ENCODE assay signal across 13 mouse cellular contexts in the genomic region with DNA sequence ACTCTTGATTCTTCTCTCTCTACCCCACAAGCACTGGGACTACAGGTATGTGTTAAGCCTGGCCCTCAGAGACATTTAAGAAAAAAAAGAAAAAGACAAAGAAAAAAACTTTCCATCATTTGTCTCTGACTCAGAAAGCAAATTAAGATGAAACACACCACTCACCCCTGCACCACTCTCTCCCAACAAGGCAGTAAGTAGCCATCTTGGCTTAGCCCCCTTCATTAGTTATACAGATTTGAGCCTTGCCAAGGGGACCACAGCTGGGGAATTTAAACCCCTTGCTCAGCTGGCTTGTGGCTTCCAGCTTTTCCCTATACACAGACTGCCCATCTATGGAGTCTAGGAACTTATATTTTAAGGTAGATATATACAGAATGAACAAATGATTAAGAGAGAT. TPM values are rescaled to one million over a fixed set of nuclear protein-coding genes. Genes with fewer than 3 reads are reported as not detected.
DNase-seq lines count a peak whose midpoint lies in the region; ATAC-seq and TF ChIP-seq lines count a peak whose summit lies in the region.
"Had no signal": no experiment of that assay in that cellular context is flagged by ENCODE, and none has a peak within 500 bp of the region (broad histone marks: within the 10 kb centered on the region; RNA-seq: fewer than 3 reads in every experiment).

No protein-coding gene starts in this region.

- H3K4me1 ChIP-seq in heart, embryonic 13.5 days, result peaks cover 14% of the 10 kb centered on the region
- no peaks in the 10 kb centered on the region; the same call in 1 of the 2 replicates for H3K4me1 ChIP-seq in embryonic facial prominence, embryonic 11.5 days (ENCODE audit: control insufficient read depth, insufficient read depth, low read length)
- H3K4me1 ChIP-seq in hindbrain, embryonic 16.5 days (ENCODE audit: control insufficient read depth, insufficient read depth, low read depth, low read length), result peaks cover 8% of the 10 kb centered on the region
- no peaks in the 10 kb centered on the region for H3K4me1 ChIP-seq in cerebellum, adult 2 months (ENCODE audit: control insufficient read depth, insufficient read depth, low read length)

- H3K27ac ChIP-seq in heart, embryonic 13.5 days (replicated peaks), result no peak overlapping the region
- no peak overlapping the region for H3K27ac ChIP-seq in embryonic facial prominence, embryonic 11.5 days (replicated peaks; ENCODE audit: low read depth, low read length)
- H3K27ac ChIP-seq in hindbrain, embryonic 16.5 days (ENCODE audit: low read depth, low read length), result no peak overlapping the region
- no peak overlapping the region for H3K27ac ChIP-seq in cerebellum, adult 2 months (ENCODE audit: insufficient read depth, low read length)
- H3K27ac ChIP-seq: left cerebral cortex, adult 2 months; stomach, embryonic 15.5 days had no signal

- H3K79me2 ChIP-seq in myocyte (ENCODE audit: control insufficient read depth, insufficient read depth), result peaks cover 61% of the 10 kb centered on the region

- peaks cover 48% of the 10 kb centered on the region for H3K27me3 ChIP-seq in heart, embryonic 13.5 days (replicated peaks)
- H3K27me3 ChIP-seq in embryonic facial prominence, embryonic 11.5 days (ENCODE audit: control insufficient read depth, insufficient read depth, low read length), result no peaks in the 10 kb centered on the region
- H3K27me3 ChIP-seq in hindbrain, embryonic 16.5 days (replicated peaks; ENCODE audit: control insufficient read depth, insufficient read depth, low read length), result no peaks in the 10 kb centered on the region
- no peaks in the 10 kb centered on the region for H3K27me3 ChIP-seq in myocyte (ENCODE audit: control insufficient read depth, insufficient read depth, insufficient read length)
- no peaks in the 10 kb centered on the region for H3K27me3 ChIP-seq in cerebellum, adult 2 months (ENCODE audit: control insufficient read depth, insufficient read depth, low read length)

- no peak for ATAC-seq in heart, embryonic 13.5 days (ENCODE audit: extremely low read depth, insufficient number of reproducible peaks, low FRiP score, low TSS enrichment)
- ATAC-seq in embryonic facial prominence, embryonic 11.5 days (replicated peaks; ENCODE audit: insufficient number of reproducible peaks, low FRiP score, low TSS enrichment, low read depth), result no peak
- ATAC-seq in hindbrain, embryonic 16.5 days, result no peak

- peak overlapping the region; percentile 79; the same call in 1 of the 2 replicates for H3K4me2 ChIP-seq in heart, embryonic 13.5 days
- no peak overlapping the region for H3K4me2 ChIP-seq in embryonic facial prominence, embryonic 11.5 days (ENCODE audit: low read depth, low read length)
- H3K4me2 ChIP-seq in hindbrain, embryonic 16.5 days (ENCODE audit: low read length), result peak overlapping the region; percentile 16; the same call in 1 of the 2 replicates
- peak overlapping the region; percentile 81 for H3K4me2 ChIP-seq in myocyte (ENCODE audit: low read depth)

- no peaks in the 10 kb centered on the region for H3K36me3 ChIP-seq in heart, embryonic 13.5 days
- no peaks in the 10 kb centered on the region for H3K36me3 ChIP-seq in embryonic facial prominence, embryonic 11.5 days (replicated peaks; ENCODE audit: control insufficient read depth, insufficient read depth, low read depth, low read length)
- H3K36me3 ChIP-seq in hindbrain, embryonic 16.5 days (ENCODE audit: control insufficient read depth, insufficient read depth, low read length), result no peaks in the 10 kb centered on the region
- H3K36me3 ChIP-seq in myocyte (ENCODE audit: control insufficient read depth, insufficient read depth), result no peaks in the 10 kb centered on the region
- H3K36me3 ChIP-seq: stomach, embryonic 15.5 days had no signal

- no peak overlapping the region for H3K4me3 ChIP-seq in heart, embryonic 13.5 days
- H3K4me3 ChIP-seq in embryonic facial prominence, embryonic 11.5 days (ENCODE audit: low read depth, low read length), result no peak overlapping the region
- no peak overlapping the region for H3K4me3 ChIP-seq in hindbrain, embryonic 16.5 days (ENCODE audit: low read length)
- H3K4me3 ChIP-seq in myocyte, result peak overlapping the region; percentile 94
- H3K4me3 ChIP-seq in cerebellum, adult 2 months (replicated peaks; ENCODE audit: insufficient read depth, low read depth, low read length), result no peak overlapping the region

- H3K9me3 ChIP-seq in heart, embryonic 13.5 days, result no peaks in the 10 kb centered on the region
- no peaks in the 10 kb centered on the region for H3K9me3 ChIP-seq in embryonic facial prominence, embryonic 11.5 days (replicated peaks; ENCODE audit: control insufficient read depth, low read length)
- no peaks in the 10 kb centered on the region for H3K9me3 ChIP-seq in hindbrain, embryonic 16.5 days (ENCODE audit: control insufficient read depth, low read length)
- H3K9me3 ChIP-seq: stomach, embryonic 15.5 days had no signal

- TF ChIP-seq CTCF in cerebellum, adult 2 months (IDR thresholded peaks at IDR 0.05; ENCODE audit: borderline replicate concordance, insufficient read depth, low read depth, low read length), result no peak

- DNase-seq in heart, postnatal 4 days, result no peak
- peak; percentile 41 for DNase-seq in embryonic facial prominence, embryonic 11.5 days (ENCODE audit: low spot score)
- no peak for DNase-seq in cerebellum, adult 2 months
- DNase-seq in layer of hippocampus, adult 18-20 months (ENCODE audit: low spot score in 2 of 2), result no peak
- DNase-seq in urinary bladder, postnatal 14 days (ENCODE audit: low spot score), result no peak
- DNase-seq: adrenal gland, postnatal 25 days; kidney, adult 11 months; lung, postnatal 10 days had no signal

- TF ChIP-seq POLR2A in myocyte (IDR thresholded peaks at IDR 0.05; ENCODE audit: insufficient read length, low read depth), result no peak
- TF ChIP-seq POLR2A in cerebellum, adult 2 months (IDR thresholded peaks at IDR 0.05; ENCODE audit: borderline replicate concordance, insufficient read depth, low read length), result no peak

- H3ac ChIP-seq in myocyte (ENCODE audit: control insufficient read depth, insufficient read length), result no peak overlapping the region

- H3K9ac ChIP-seq in heart, embryonic 13.5 days, result no peak overlapping the region
- H3K9ac ChIP-seq in embryonic facial prominence, embryonic 11.5 days (replicated peaks; ENCODE audit: low read length), result no peak overlapping the region
- no peak overlapping the region for H3K9ac ChIP-seq in hindbrain, embryonic 16.5 days (ENCODE audit: low read depth, low read length)
- H3K9ac ChIP-seq: stomach, embryonic 15.5 days had no signal

TF ChIP-seq in myocyte, 11 proteins besides CTCF, POLR2A, EP300 and RAD21:
- TF ChIP-seq CEBPB (IDR thresholded peaks at IDR 0.05; ENCODE audit: insufficient read depth, poor library complexity, severe bottlenecking) (no peak), TCF3 (IDR thresholded peaks at IDR 0.05; ENCODE audit: insufficient read length, low read depth) (no peak), POLR2AphosphoS2 (IDR thresholded peaks at IDR 0.05; ENCODE audit: insufficient read length, low read depth) (no peak), USF1 (IDR thresholded peaks at IDR 0.05; ENCODE audit: low read depth) (no peak), TCF12 (IDR thresholded peaks at IDR 0.05; ENCODE audit: insufficient read depth, poor library complexity, severe bottlenecking) (no peak), MYOD1 (IDR thresholded peaks at IDR 0.05; ENCODE audit: control insufficient read depth in 1 of 3, insufficient read length in 2 of 3, low read depth in 2 of 3) (no peak), SRF (IDR thresholded peaks at IDR 0.05; ENCODE audit: control insufficient read depth, insufficient read length, low read depth) (no peak), MYOG (IDR thresholded peaks at IDR 0.05; ENCODE audit: control insufficient read depth in 1 of 3, insufficient read depth in 1 of 3, insufficient read length in 2 of 3, low read depth in 2 of 3) (no peak), E2F4 (IDR thresholded peaks at IDR 0.05; ENCODE audit: insufficient read depth) (no peak), REST (IDR thresholded peaks at IDR 0.05; ENCODE audit: insufficient read depth, insufficient read length) (no peak), MAX (IDR thresholded peaks at IDR 0.05; ENCODE audit: low read depth) (no peak)

RNA-seq across cellular contexts. Expression of gene Bcat1, which starts 1.5 kb away (rescaled TPM):
- polyA plus RNA-seq in heart, embryonic 13.5 days (2015; fragmentation: Nextera tagmentation; extraction: Ambion mirVana), result 7.3 and 7.6 TPM in 2 replicates
- total RNA-seq in heart, postnatal 4 days (2021), result 1 to 10 TPM; 2.4 to 2.9 TPM
- polyA plus RNA-seq in embryonic facial prominence, embryonic 11.5 days (2014; fragmentation: Nextera tagmentation; extraction: Ambion mirVana), result 88.0 and 89.1 TPM in 2 replicates
- polyA plus RNA-seq in hindbrain, embryonic 16.5 days (2015; fragmentation: Nextera tagmentation; extraction: Ambion mirVana), result 110 and 116 TPM in 2 replicates
- 84.2 TPM for polyA plus RNA-seq in myocyte (2012; fragmentation: generic; extraction: Trizol)
- polyA plus RNA-seq in cerebellum, adult 2 months (2012; rRNA removed), result 42.5 and 53.7 TPM in 2 replicates
- 100 to 1,000 TPM; 109 to 111 TPM for total RNA-seq in layer of hippocampus, adult 18-20 months (2021)

RNA-seq across cellular contexts. Expression of gene Lrmp, which starts 41.0 kb away (rescaled TPM):
- 2.2 and 2.4 TPM in 2 replicates for polyA plus RNA-seq in heart, embryonic 13.5 days (2015; fragmentation: Nextera tagmentation; extraction: Ambion mirVana)
- total RNA-seq in heart, postnatal 4 days (2021), result 1 to 10 TPM; 1.2 to 2.0 TPM
- polyA plus RNA-seq in embryonic facial prominence, embryonic 11.5 days (2014; fragmentation: Nextera tagmentation; extraction: Ambion mirVana), result 1.8 and 2.0 TPM in 2 replicates
- 0.89 and 1.0 TPM in 2 replicates for polyA plus RNA-seq in hindbrain, embryonic 16.5 days (2015; fragmentation: Nextera tagmentation; extraction: Ambion mirVana)
- polyA plus RNA-seq in myocyte (2012; fragmentation: generic; extraction: Trizol), result 0.04 TPM
- 0.55 and 0.82 TPM in 2 replicates for polyA plus RNA-seq in cerebellum, adult 2 months (2012; rRNA removed)
- 1 to 10 TPM; 3.5 to 4.5 TPM for total RNA-seq in layer of hippocampus, adult 18-20 months (2021)
